Mouse (Mus musculus) MEL (cell line): ENCODE measurements at regions not wholly inside any gene's neighbourhood (a gene's known extent, or its start where the extent isn't known, plus 50 kb on each side); places are given as distances from the start of the nearest gene placed in this dataset.

Experiments used
- CHD2 ChIP-seq: IDR thresholded peaks from 2 replicates; pipeline ENCODE4 v1.6.1; 2011; ENCODE audit warnings: low read length, improper control_type of control experiment
- CTCF ChIP-seq, 3 experiments: IDR thresholded peaks in 2 of 3; conservative IDR thresholded peaks in 1 of 3; 2 replicates each; pipeline ENCODE4 v1.5.1; 2011 to 2012; ENCODE audit warnings: low read length in 3 of 3, low read depth in 2 of 3, mild to moderate bottlenecking in 2 of 3, improper control_type of control experiment in 1 of 3, inconsistent platforms in 1 of 3, mixed read lengths in 1 of 3, moderate library complexity in 1 of 3; ENCODE audit not compliant: control insufficient read depth in 1 of 3, insufficient read depth in 1 of 3, poor library complexity in 1 of 3, severe bottlenecking in 1 of 3
- E2F4 ChIP-seq: IDR thresholded peaks from 2 replicates; pipeline ENCODE4 v1.6.1; 2011; ENCODE audit warnings: low read depth, low read length, improper control_type of control experiment, borderline replicate concordance
- ELF1 ChIP-seq: IDR thresholded peaks from 2 replicates; pipeline ENCODE4 v1.6.1; 2014; ENCODE audit warnings: low read depth, mild to moderate bottlenecking, inconsistent platforms, low read length, improper control_type of control experiment, moderate library complexity
- EP300 ChIP-seq, 2 experiments: IDR thresholded peaks; 2 replicates each; pipeline ENCODE4 v1.6.1; 2011; ENCODE audit warnings: improper control_type of control experiment in 2 of 2, low read length in 2 of 2, low read depth in 1 of 2, mild to moderate bottlenecking in 1 of 2
- MAX ChIP-seq: IDR thresholded peaks from 2 replicates; pipeline ENCODE4 v1.6.1; 2011; ENCODE audit warnings: low read length, improper control_type of control experiment
- MEF2A ChIP-seq: IDR thresholded peaks from 2 replicates; pipeline ENCODE4 v1.6.1; 2014; ENCODE audit warnings: low read depth, mild to moderate bottlenecking, inconsistent platforms, low read length, improper control_type of control experiment; ENCODE audit not compliant: poor library complexity, insufficient replicate concordance, severe bottlenecking; ENCODE audit errors: extremely low read depth
- POLR2A ChIP-seq, 2 experiments: IDR thresholded peaks; 2 replicates each; pipeline ENCODE4 v1.6.1; 2011 to 2012; ENCODE audit warnings: low read length in 2 of 2, mild to moderate bottlenecking in 2 of 2, control low read depth in 1 of 2, improper control_type of control experiment in 1 of 2, low read depth in 1 of 2, moderate library complexity in 1 of 2; ENCODE audit not compliant: control insufficient read depth in 1 of 2, insufficient read depth in 1 of 2, poor library complexity in 1 of 2
- POLR2AphosphoS5 ChIP-seq: IDR thresholded peaks from 2 replicates; pipeline ENCODE4 v1.6.1; 2012; ENCODE audit warnings: low read depth, borderline replicate concordance, mild to moderate bottlenecking, inconsistent platforms, low read length, moderate library complexity, mixed read lengths
- SIN3A ChIP-seq: IDR thresholded peaks from 2 replicates; pipeline ENCODE4 v1.6.1; 2012; ENCODE audit warnings: low read length, improper control_type of control experiment, inconsistent platforms
- TAL1 ChIP-seq: IDR thresholded peaks from 2 replicates; pipeline ENCODE4 v1.6.1; 2012; ENCODE audit warnings: mild to moderate bottlenecking, inconsistent platforms, low read length, moderate library complexity, mixed read lengths
- UBTF ChIP-seq: IDR thresholded peaks from 2 replicates; pipeline ENCODE4 v1.6.1; 2012; ENCODE audit warnings: low read depth, mild to moderate bottlenecking, inconsistent platforms, low read length, improper control_type of control experiment, moderate library complexity, borderline replicate concordance; ENCODE audit not compliant: insufficient read depth
- USF2 ChIP-seq, 2 experiments: IDR thresholded peaks; 2 replicates each; pipeline ENCODE4 v1.6.1; 2011 to 2012; ENCODE audit warnings: improper control_type of control experiment in 2 of 2, low read length in 2 of 2, borderline replicate concordance in 1 of 2, inconsistent platforms in 1 of 2, low read depth in 1 of 2, mild to moderate bottlenecking in 1 of 2; ENCODE audit not compliant: insufficient read depth in 1 of 2
- ZMIZ1 ChIP-seq: IDR thresholded peaks from 2 replicates; pipeline ENCODE4 v1.6.1; 2012; ENCODE audit warnings: low read depth, mild to moderate bottlenecking, inconsistent platforms, low read length, improper control_type of control experiment, moderate library complexity

DNA sequence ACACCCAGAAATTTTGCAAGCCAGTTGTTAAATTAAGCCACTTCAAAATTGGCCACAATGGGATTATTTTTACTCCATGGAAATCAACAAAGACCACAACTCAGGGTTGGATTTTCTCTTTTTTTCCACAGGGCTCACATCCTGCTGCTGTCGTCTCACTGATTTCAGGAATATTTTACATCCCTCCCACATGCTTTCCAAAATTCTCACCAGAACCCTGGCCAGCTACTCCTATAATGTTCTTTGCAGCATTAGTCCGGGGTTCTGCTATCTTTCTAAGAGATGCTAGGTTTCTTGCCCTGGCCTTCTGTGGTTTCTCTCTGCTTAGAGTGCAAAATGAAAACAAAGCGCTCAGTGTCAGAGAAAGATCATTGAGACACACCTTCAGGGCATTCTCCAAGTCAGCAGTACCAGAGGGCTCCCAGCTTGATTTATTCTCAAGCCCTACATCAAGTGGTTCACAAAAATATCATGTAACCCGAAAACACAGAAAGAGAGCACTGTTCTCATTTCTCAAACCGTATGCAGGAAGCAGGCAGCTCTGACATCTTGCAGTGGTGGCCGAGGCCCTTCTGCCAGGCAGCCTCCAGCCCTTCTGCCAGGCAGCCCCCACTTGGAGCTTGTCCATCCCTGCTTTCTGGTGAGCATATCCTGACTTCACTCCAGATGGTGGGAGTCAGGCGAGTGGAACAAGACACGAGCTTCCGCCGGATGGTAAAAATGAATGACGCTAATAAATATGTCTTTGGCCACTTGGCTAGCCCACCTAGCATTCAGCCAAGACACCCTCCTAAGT lies 158.1 kb upstream of the Cdyl start:
- TF ChIP-seq MAX (no peak), USF2 (IDR thresholded peaks at IDR 0.05; ENCODE audit: borderline replicate concordance in 1 of 2, insufficient read depth in 1 of 2, low read depth in 1 of 2, low read length in 2 of 2) (no peak), ELF1 (no peak), CHD2 (no peak), TAL1 (no peak), CTCF (IDR thresholded peaks at IDR 0.05 in 2 of 3, conservative IDR thresholded peaks at IDR 0.05 in 1 of 3; ENCODE audit: control insufficient read depth in 1 of 3, insufficient read depth in 1 of 3, low read depth in 2 of 3, low read length in 3 of 3, poor library complexity in 1 of 3, severe bottlenecking in 1 of 3) (no peak), ZMIZ1 (no peak), SIN3A (no peak), UBTF (no peak), MEF2A (no peak), E2F4 (no peak), EP300 (IDR thresholded peaks at IDR 0.05; ENCODE audit: low read depth in 1 of 2, low read length in 2 of 2) (no peak), POLR2AphosphoS5 (no peak), POLR2A (IDR thresholded peaks at IDR 0.05; ENCODE audit: control insufficient read depth in 1 of 2, insufficient read depth in 1 of 2, low read depth in 1 of 2, low read length in 2 of 2, poor library complexity in 1 of 2) (no peak)
